Mouse (Mus musculus) embryonic stem cell, embryonic (primary cell): ENCODE measurements around the gene Prdx4.
"Not testable (repeated sequence)": the region's sequence is repeated elsewhere in the genome, so short reads cannot be mapped to it uniquely, and the experiment has no call there.

ENCODE experiments used
- CTCF ChIA-PET, 4 experiments: fragments of 300-600 bp in 2 of 4; fragments of 350-600 bp in 2 of 4; sonication (Branson Sonifier 250); formaldehyde crosslinking; loops; one replicate each; lab custom pipeline; 2022; ENCODE audit warnings: inconsistent platforms in 2 of 4; lab: Charles Lee
- POLR2A ChIA-PET, 4 experiments: fragments of 300-600 bp in 2 of 4; fragments of 350-600 bp in 2 of 4; sonication (Branson Sonifier 250); formaldehyde crosslinking; loops; one replicate each; lab custom pipeline; 2022; ENCODE audit warnings: antibody characterized with exemption in 4 of 4, inconsistent platforms in 1 of 4; lab: Charles Lee

Prdx4 gene

GRCm38 (mm10) chrX:155340654-155341053, at the start of gene Prdx4:
Gene Prdx4, minus strand, starts transcription at chrX:155340754.
- ChIA-PET CTCF (no interaction called here), POLR2A (interaction anchor here in 1 of 4 experiments (0.6 kb wide), 1 partner anchor 29 kb away, joined by 3 read pairs; no protein-coding TSS in a partner anchor)

DNA sequence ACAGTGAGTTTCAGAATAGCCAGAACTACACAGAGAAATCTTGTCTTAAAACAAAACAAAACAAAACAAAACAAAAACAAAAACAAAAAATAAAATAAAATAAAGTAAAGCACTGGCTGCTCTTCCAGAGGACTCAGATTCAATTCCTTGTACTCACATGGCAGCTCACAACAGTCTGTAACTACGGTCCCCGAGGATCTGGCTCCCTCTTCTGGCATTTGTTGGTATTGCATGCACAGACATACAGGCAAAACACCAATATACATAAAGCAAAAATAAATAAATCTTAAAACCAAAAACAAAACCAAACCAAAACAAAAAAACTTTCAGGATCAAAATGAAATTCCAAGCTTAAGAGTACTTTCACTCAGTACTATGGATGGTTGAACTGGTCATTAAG, 36.0 kb upstream of the Prdx4 start:
- ChIA-PET POLR2A (no interaction called here), CTCF (interaction anchor here in 3 of 4 experiments (0.7 to 1.8 kb wide), 8 partner anchors 8 to 316 kb away, joined by 3 to 7 read pairs (median 4); partner anchors contain the start of gene Sat1 (in 1 of the 3))

DNA sequence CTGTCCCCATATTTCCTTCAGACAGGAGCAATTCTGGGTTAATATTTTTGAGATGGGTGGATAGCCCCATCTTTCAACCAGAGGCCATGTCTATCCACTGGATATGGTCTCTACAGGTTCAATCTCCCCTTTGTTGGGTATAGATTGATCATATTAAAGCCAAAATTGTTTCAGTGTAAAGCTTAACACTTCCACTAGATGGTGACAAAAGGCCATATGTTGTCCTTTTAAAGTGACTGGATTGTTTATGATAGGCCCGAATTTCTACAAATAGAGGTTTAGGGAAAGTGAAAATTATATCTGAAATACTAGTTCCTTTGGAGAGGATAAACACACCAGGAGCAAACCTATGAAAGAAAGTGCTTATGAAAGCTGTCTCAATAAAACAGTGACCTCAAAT, 34.9 kb upstream of the Prdx4 start:
- ChIA-PET POLR2A (no interaction called here), CTCF (interaction anchor here in 3 of 4 experiments (0.5 to 1.8 kb wide), 5 partner anchors 10 to 1932 kb away, joined by 4 to 10 read pairs (median 6); partner anchors contain the start of gene Sat1 (in 1 of the 3))

GRCm38 (mm10) chrX:155370110-155370509, 29.6 kb upstream of the Prdx4 start:
- CTCF ChIA-PET: not testable (repeated sequence)
- POLR2A ChIA-PET: interaction anchor here in 1 of 4 experiments (0.9 kb wide), 1 partner anchor 32 kb away, joined by 4 read pairs; no protein-coding TSS in a partner anchor

- ChIA-PET CTCF (no interaction called here), POLR2A (no interaction called here)
These were observed 24.5 kb upstream of the Prdx4 start for GRCm38 (mm10) chrX:155365095-155365494.

- CTCF ChIA-PET: no interaction called here
- POLR2A ChIA-PET: no interaction called here
These were observed 5.7 kb upstream of the Prdx4 start for GRCm38 (mm10) chrX:155346249-155346648.

GRCm38 (mm10) chrX:155337905-155338721, 2.4 kb downstream of the Prdx4 start:
- ChIA-PET POLR2A (interaction anchor here (0.6 to 1.7 kb wide), 15 partner anchors 15 to 145 kb away, joined by 3 to 11 read pairs (median 4); partner anchors contain the start of genes Acot9 (in 2 of the 4) and Sat1 (in 2 of the 4)), CTCF (no interaction called here)

- POLR2A ChIA-PET: interaction anchor here in 2 of 4 experiments (0.7 to 1.7 kb wide), 7 partner anchors 31 to 279 kb away, joined by 3 to 11 read pairs (median 4); partner anchors contain the start of genes Acot9 (in 2 of the 2) and Sat1 (in 1 of the 2)
- CTCF ChIA-PET: no interaction called here
These were observed 3.0 kb downstream of the Prdx4 start for GRCm38 (mm10) chrX:155337567-155337904.

GRCm38 (mm10) chrX:155318005-155318404, 22.5 kb downstream of the Prdx4 start:
- POLR2A ChIA-PET: interaction anchor here in 2 of 4 experiments (0.6 to 0.7 kb wide), 2 partner anchors 24 to 30 kb away, joined by 4 to 5 read pairs; no protein-coding TSS in a partner anchor
- CTCF ChIA-PET: interaction anchor here in 2 of 4 experiments (0.9 to 1.1 kb wide), 2 partner anchors 102 to 145 kb away, joined by 3 to 4 read pairs; partner anchors contain the start of gene Sat1 (in 1 of the 2)

- ChIA-PET CTCF (interaction anchor here in 1 of 4 experiments (1.1 kb wide), 1 partner anchor 133 kb away, joined by 5 read pairs; no protein-coding TSS in a partner anchor), POLR2A (interaction anchor here in 1 of 4 experiments (0.9 kb wide), 1 partner anchor 32 kb away, joined by 3 read pairs; no protein-coding TSS in a partner anchor)
These were observed 34.2 kb downstream of the Prdx4 start for GRCm38 (mm10) chrX:155306390-155306789.

GRCm38 (mm10) chrX:155280427-155281044, 60.0 kb downstream of the Prdx4 start:
- POLR2A ChIA-PET: interaction anchor here in 1 of 4 experiments (0.8 kb wide), 1 partner anchor 16 kb away, joined by 3 read pairs; no protein-coding TSS in a partner anchor
- CTCF ChIA-PET: no interaction called here

GRCm38 (mm10) chrX:155278483-155278882, 62.1 kb downstream of the Prdx4 start:
- POLR2A ChIA-PET: no interaction called here
- CTCF ChIA-PET: no interaction called here
